Mouse (Mus musculus): ENCODE measurements at regions not wholly inside any gene's neighbourhood (a gene's known extent, or its start where the extent isn't known, plus 50 kb on each side); places are given as distances from the start of the nearest gene placed in this dataset.
"Not testable (repeated sequence)": the region's sequence is repeated elsewhere in the genome, so short reads cannot be mapped to it uniquely, and the experiment has no call there.

GRCm38 (mm10) chr11:28993270-28993847 is 137.2 kb upstream of the Pnpt1 start:
- no peak overlapping the region for H3K9ac ChIP-seq (ENCODE audit: low read length)
- no peaks in the 10 kb centered on the region for H3K9me3 ChIP-seq (ENCODE audit: control insufficient read depth, low read length)
- no peak overlapping the region for H3K27ac ChIP-seq (replicated peaks; ENCODE audit: low read depth, low read length)
- no peaks in the 10 kb centered on the region for H3K4me1 ChIP-seq (ENCODE audit: control insufficient read depth, insufficient read depth, low read length)
- no peaks in the 10 kb centered on the region for H3K27me3 ChIP-seq (ENCODE audit: control insufficient read depth, insufficient read depth, low read length)
- no peak for ATAC-seq (ENCODE audit: insufficient number of reproducible peaks, low FRiP score, low TSS enrichment, low read depth)
- WGBS: 84% methylated on average over 4 of the region's 4 CpGs
- DNase-seq (ENCODE audit: low spot score): no peak
- no peak overlapping the region for H3K4me3 ChIP-seq (ENCODE audit: low read depth, low read length)
- no peaks in the 10 kb centered on the region for H3K36me3 ChIP-seq (ENCODE audit: control insufficient read depth, insufficient read depth, low read length)
- no peak overlapping the region for H3K4me2 ChIP-seq (ENCODE audit: low read depth, severe bottlenecking)

- Histone ChIP-seq H3K27me3 (ENCODE audit: control insufficient read depth, insufficient read depth, low read length) (no peaks in the 10 kb centered on the region), H3K9ac (ENCODE audit: low read length) (no peak overlapping the region), H3K9me3 (ENCODE audit: control insufficient read depth, low read length) (no peaks in the 10 kb centered on the region), H3K4me2 (ENCODE audit: low read depth, severe bottlenecking) (no peak overlapping the region), H3K4me3 (ENCODE audit: low read depth, low read length) (no peak overlapping the region), H3K36me3 (ENCODE audit: control insufficient read depth, insufficient read depth, low read length) (no peaks in the 10 kb centered on the region), H3K4me1 (ENCODE audit: control insufficient read depth, insufficient read depth, low read length) (no peaks in the 10 kb centered on the region), H3K27ac (replicated peaks; ENCODE audit: low read depth, low read length) (no peak overlapping the region)
- WGBS: 60% methylated on average over 3 of the region's 3 CpGs
- ATAC-seq (ENCODE audit: insufficient number of reproducible peaks, low FRiP score, low TSS enrichment, low read depth) (no peak), DNase-seq (ENCODE audit: low spot score) (no peak)
Observed at GRCm38 (mm10) chr11:28998314-28999106, 132.0 kb upstream of the Pnpt1 start.

- Histone ChIP-seq H3K36me3 (ENCODE audit: control insufficient read depth, insufficient read depth, low read length) (no peaks in the 10 kb centered on the region), H3K9ac (ENCODE audit: low read length) (no peak overlapping the region), H3K4me3 (ENCODE audit: low read depth, low read length) (no peak overlapping the region), H3K27ac (replicated peaks; ENCODE audit: low read depth, low read length) (no peak overlapping the region), H3K4me1 (ENCODE audit: control insufficient read depth, insufficient read depth, low read length) (no peaks in the 10 kb centered on the region), H3K9me3 (ENCODE audit: control insufficient read depth, low read length) (no peaks in the 10 kb centered on the region), H3K27me3 (ENCODE audit: control insufficient read depth, insufficient read depth, low read length) (no peaks in the 10 kb centered on the region), H3K4me2 (ENCODE audit: low read depth, severe bottlenecking) (no peak overlapping the region)
- ATAC-seq (ENCODE audit: insufficient number of reproducible peaks, low FRiP score, low TSS enrichment, low read depth) (no peak), DNase-seq (ENCODE audit: low spot score) (no peak)
- WGBS: 18% methylated on average over 1 of the region's 1 CpGs
Observed at GRCm38 (mm10) chr11:28999196-28999595, 131.3 kb upstream of the Pnpt1 start.

GRCm38 (mm10) chr11:28999620-29000019 is 130.9 kb upstream of the Pnpt1 start:
- WGBS: 52% methylated on average over 3 of the region's 3 CpGs
- no peaks in the 10 kb centered on the region for H3K9me3 ChIP-seq (ENCODE audit: control insufficient read depth, low read length)
- no peak overlapping the region for H3K4me2 ChIP-seq (ENCODE audit: low read depth, severe bottlenecking)
- H3K36me3 ChIP-seq (ENCODE audit: control insufficient read depth, insufficient read depth, low read length): no peaks in the 10 kb centered on the region
- no peak overlapping the region for H3K9ac ChIP-seq (ENCODE audit: low read length)
- no peak overlapping the region for H3K27ac ChIP-seq (replicated peaks; ENCODE audit: low read depth, low read length)
- no peaks in the 10 kb centered on the region for H3K27me3 ChIP-seq (ENCODE audit: control insufficient read depth, insufficient read depth, low read length)
- ATAC-seq (ENCODE audit: insufficient number of reproducible peaks, low FRiP score, low TSS enrichment, low read depth): no peak
- H3K4me3 ChIP-seq (ENCODE audit: low read depth, low read length): no peak overlapping the region
- no peaks in the 10 kb centered on the region for H3K4me1 ChIP-seq (ENCODE audit: control insufficient read depth, insufficient read depth, low read length)
- DNase-seq (ENCODE audit: low spot score): peak; percentile 27

DNA sequence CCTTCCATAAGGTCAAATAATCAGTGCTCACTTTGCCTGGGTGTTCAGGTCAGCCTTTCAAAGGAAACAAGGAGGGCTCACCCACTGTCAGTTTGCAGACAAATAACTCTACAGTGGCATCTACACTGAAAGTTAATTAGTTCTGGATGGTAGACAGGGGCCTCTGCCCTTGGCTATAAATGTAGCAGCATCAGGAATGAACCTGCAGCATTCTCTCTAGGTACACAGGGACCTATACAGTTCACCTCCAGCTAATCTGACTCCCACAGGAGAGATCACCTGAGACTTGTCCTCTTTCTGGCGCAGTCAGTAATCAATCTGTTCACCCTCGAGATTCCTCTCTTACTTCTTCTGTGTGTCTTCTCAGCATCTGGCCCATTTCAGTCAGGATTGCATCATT is 130.3 kb upstream of the Pnpt1 start:
- Histone ChIP-seq H3K9ac (ENCODE audit: low read length) (no peak overlapping the region), H3K27ac (replicated peaks; ENCODE audit: low read depth, low read length) (no peak overlapping the region), H3K4me1 (ENCODE audit: control insufficient read depth, insufficient read depth, low read length) (no peaks in the 10 kb centered on the region), H3K36me3 (ENCODE audit: control insufficient read depth, insufficient read depth, low read length) (no peaks in the 10 kb centered on the region), H3K27me3 (ENCODE audit: control insufficient read depth, insufficient read depth, low read length) (no peaks in the 10 kb centered on the region), H3K9me3 (ENCODE audit: control insufficient read depth, low read length) (no peaks in the 10 kb centered on the region), H3K4me2 (ENCODE audit: low read depth, severe bottlenecking) (no peak overlapping the region), H3K4me3 (ENCODE audit: low read depth, low read length) (no peak overlapping the region)
- ATAC-seq (ENCODE audit: insufficient number of reproducible peaks, low FRiP score, low TSS enrichment, low read depth) (no peak), DNase-seq (ENCODE audit: low spot score) (no peak)
- WGBS: 71% methylated on average over 2 of the region's 2 CpGs

GRCm38 (mm10) chr11:29017406-29017805 is 113.1 kb upstream of the Pnpt1 start:
- DNase-seq (ENCODE audit: low spot score): no peak
- no peaks in the 10 kb centered on the region for H3K36me3 ChIP-seq (ENCODE audit: control insufficient read depth, insufficient read depth, low read length)
- no peaks in the 10 kb centered on the region for H3K9me3 ChIP-seq (ENCODE audit: control insufficient read depth, low read length)
- no peaks in the 10 kb centered on the region for H3K27me3 ChIP-seq (ENCODE audit: control insufficient read depth, insufficient read depth, low read length)
- H3K4me3 ChIP-seq (ENCODE audit: low read depth, low read length): no peak overlapping the region
- WGBS: 67% methylated on average over 1 of the region's 1 CpGs
- no peaks in the 10 kb centered on the region for H3K4me1 ChIP-seq (ENCODE audit: control insufficient read depth, insufficient read depth, low read length)
- no peak for ATAC-seq (ENCODE audit: insufficient number of reproducible peaks, low FRiP score, low TSS enrichment, low read depth)
- no peak overlapping the region for H3K27ac ChIP-seq (replicated peaks; ENCODE audit: low read depth, low read length)
- no peak overlapping the region for H3K4me2 ChIP-seq (ENCODE audit: low read depth, severe bottlenecking)
- no peak overlapping the region for H3K9ac ChIP-seq (ENCODE audit: low read length)

- DNase-seq (ENCODE audit: low spot score) (no peak), ATAC-seq (ENCODE audit: insufficient number of reproducible peaks, low FRiP score, low TSS enrichment, low read depth) (no peak)
- no peak overlapping the region for H3K27ac ChIP-seq (replicated peaks; ENCODE audit: low read depth, low read length)
- H3K36me3 ChIP-seq (ENCODE audit: control insufficient read depth, insufficient read depth, low read length): no peaks in the 10 kb centered on the region
- no peaks in the 10 kb centered on the region for H3K4me1 ChIP-seq (ENCODE audit: control insufficient read depth, insufficient read depth, low read length)
- H3K9ac ChIP-seq (ENCODE audit: low read length): no peak overlapping the region
- H3K4me3 ChIP-seq (ENCODE audit: low read depth, low read length): no peak overlapping the region
- no peak overlapping the region for H3K4me2 ChIP-seq (ENCODE audit: low read depth, severe bottlenecking)
- H3K27me3 ChIP-seq (ENCODE audit: control insufficient read depth, insufficient read depth, low read length): no peaks in the 10 kb centered on the region
- H3K9me3 ChIP-seq (ENCODE audit: control insufficient read depth, low read length): no peaks in the 10 kb centered on the region
Observed at GRCm38 (mm10) chr11:29040817-29041216, 89.7 kb upstream of the Pnpt1 start.

- H3K4me1 ChIP-seq (ENCODE audit: control insufficient read depth, insufficient read depth, low read length); H3K4me3 ChIP-seq (ENCODE audit: low read depth, low read length); H3K4me2 ChIP-seq (ENCODE audit: low read depth, severe bottlenecking); H3K27me3 ChIP-seq (ENCODE audit: control insufficient read depth, insufficient read depth, low read length); ATAC-seq (ENCODE audit: insufficient number of reproducible peaks, low FRiP score, low TSS enrichment, low read depth); DNase-seq (ENCODE audit: low spot score); H3K9ac ChIP-seq (ENCODE audit: low read length); H3K9me3 ChIP-seq (ENCODE audit: control insufficient read depth, low read length); H3K36me3 ChIP-seq (ENCODE audit: control insufficient read depth, insufficient read depth, low read length); H3K27ac ChIP-seq (replicated peaks; ENCODE audit: low read depth, low read length): not testable (repeated sequence)
- WGBS: 23% methylated on average over 1 of the region's 1 CpGs
Observed at GRCm38 (mm10) chr11:29047985-29048610, 82.4 kb upstream of the Pnpt1 start.
